Mouse (Mus musculus): Measurements from ENCODE around the gene Bcdin3d.
A peak's percentile ranks its signal among the peaks of the same experiment; 100 is the strongest.

Gene Bcdin3d

DNA sequence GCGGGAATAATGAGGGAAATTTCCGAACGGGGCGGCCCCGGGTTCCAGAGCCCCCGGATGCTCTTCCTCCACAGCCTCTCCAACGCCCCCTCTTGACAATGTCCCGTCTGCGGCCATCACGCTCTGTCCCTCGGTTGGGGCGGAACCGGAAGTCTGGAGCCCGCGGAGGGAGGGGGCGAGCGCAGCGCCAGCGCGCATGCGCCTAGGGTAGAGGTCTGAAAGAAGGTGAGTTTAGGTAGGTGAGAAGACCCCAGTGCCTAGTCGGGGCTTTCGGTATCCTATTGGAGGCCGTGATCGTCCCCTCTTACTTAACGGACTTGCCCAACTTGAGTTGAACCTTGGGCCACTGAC is at the start of gene Bcdin3d:
Gene Bcdin3d, minus strand, starts transcription at position 155 of the 351 bp plus-strand sequence.
- peak; percentile 88 for DNase-seq (ENCODE audit: low read depth, low spot score)

DNA sequence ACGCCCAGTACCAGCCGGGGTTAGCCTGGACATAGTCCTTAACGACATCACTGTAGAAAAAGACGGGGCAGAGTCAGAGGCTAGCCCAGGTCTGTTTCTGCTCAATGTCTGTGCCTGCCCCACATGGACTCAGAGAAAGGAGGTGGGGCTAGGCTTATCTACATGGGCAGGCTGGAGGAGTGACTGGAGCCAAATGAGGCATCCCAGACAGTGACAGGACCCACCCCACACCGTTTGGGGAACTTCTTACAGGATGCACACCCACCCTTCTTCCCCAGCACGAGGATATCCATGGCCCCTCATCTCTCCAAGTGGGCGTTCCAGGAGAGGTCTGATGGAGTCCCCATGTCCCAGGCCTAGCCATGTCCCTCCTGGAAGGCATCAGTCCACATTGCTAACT is 45.8 kb upstream of the Bcdin3d start:
- DNase-seq (ENCODE audit: low read depth, low spot score): no peak

DNA sequence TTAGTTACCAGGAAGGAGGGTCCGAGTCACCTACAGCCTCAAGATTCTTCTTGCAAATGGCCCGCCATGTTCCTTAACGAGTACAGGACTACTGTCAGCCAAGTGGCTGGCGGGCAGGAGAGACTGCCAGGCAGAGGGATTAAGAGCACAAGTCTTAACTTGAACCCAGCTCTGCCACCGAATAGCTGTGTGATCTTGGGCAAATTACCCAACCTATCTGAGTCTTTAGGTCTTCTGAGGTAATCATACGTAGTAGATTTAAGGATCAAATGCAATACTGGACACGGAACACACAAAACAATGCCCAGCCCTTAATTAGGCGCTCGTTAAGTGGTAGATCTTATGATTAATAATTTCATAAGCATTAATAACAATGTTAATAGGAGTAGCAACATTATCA is 45.1 kb upstream of the Bcdin3d start:
- DNase-seq (ENCODE audit: low read depth, low spot score): no peak

DNA sequence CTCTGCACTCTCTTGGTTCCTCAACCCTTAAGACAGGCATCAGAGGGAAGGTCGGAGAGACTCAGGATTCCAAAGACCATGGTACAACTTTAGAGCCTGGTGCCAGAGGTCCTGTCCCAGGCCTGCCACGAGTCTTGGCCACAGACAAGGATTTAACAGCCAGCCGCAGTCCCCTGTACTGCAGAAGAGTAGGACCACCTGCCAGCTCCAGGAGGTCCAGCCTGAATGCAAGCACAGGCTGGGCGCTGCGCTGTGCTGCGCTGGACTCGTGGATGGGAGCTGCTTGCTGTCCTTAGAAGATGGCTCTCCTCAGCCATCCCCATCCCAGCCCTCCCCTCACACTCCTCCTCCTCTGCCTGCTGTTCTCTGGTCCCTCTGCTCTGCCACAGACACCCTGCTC is 43.2 kb upstream of the Bcdin3d start:
- no peak for DNase-seq (ENCODE audit: low read depth, low spot score)

DNA sequence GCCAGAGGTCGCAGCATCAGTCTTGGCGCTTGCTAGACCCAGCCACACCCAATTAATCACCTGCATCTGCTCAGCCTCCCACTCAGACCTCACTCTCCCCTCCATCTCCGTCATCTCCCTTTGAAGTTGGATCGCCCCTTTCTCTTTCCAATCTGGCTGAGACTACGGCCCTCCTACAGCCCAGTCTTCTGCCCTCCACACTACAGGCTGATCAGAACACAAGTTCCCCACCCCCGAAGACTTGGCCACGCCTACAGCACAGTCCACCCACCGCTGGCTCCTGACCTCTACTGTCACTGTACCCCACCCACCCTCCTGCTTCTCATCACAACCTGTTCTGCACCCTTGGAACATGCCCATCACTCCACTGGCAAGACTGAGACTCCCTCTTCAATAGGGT is 42.2 kb upstream of the Bcdin3d start:
- DNase-seq (ENCODE audit: low read depth, low spot score): no peak

DNA sequence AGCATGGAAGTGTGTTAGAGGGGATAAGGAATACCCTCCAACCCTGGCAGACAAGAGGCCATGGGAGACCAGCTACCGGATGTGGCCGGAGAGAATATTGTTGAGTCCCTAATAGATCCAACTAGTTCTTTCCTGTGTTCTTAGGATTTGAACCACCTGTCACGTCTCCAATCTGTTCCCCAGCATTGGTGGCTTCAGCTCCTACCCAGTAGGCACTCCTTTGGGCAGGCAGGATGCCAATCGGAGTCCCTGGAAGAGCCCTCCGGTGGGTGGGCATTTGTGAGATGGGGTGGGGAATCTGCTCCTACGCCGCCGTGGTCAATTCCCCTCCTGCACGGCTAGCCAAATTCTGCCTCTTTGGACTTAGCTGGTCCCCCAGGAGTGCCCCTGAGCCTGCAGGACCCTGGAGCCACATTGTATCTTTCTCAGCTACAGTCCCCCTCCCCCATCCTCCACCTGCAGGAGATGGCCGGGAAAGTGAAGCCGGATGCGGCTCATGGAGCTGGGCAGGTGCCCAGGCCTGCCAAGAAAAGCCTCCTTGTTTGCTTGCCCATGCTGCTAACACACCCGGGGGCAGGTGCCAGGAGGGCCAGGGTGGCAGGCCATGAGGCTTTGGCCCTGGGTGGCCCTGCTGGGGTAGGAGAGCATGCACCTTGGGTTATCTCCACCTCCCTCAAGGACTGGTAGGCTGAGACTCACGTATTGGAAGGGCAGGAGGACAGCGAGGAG is 37.4 kb upstream of the Bcdin3d start:
- no peak for DNase-seq (ENCODE audit: low read depth, low spot score)

DNA sequence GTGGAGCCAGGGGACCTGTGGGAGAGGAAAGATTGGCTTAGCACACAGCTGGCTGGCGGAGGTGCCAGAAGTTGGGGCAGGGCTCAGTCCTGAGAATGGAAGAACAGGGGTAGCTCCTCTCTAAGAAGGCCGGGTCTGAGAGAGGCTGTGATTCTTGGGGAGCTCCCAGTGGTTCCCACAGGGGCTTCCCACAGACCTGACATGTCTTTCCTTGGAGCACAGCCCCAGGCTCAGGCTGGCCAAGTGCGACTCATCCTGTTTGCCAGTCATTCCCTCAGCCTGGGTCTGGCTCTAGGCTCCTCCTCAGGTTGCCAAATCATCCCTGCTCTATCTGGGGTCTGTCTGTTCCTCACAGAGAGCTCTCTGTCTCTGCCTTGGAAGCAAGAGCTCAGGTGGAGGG is 36.1 kb upstream of the Bcdin3d start:
- DNase-seq (ENCODE audit: low read depth, low spot score): no peak

DNA sequence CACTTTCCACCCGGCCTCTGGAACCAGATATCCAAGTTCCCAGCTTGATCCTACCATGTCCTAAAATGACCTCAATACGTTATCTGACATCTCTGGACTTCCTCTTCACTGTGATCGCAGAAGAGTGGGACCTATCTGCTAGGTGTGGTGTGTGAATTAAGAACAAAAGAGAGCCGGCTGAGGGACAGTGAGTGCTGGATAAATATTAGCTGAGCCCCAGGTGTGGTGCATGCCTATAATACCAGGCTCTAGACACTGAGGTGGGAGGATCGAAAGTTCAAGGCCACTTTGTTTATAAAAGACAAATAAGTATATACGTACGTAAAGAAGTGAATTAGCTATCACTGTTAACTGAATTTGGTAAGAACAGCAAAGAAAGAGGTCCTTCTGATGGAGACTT is 35.3 kb upstream of the Bcdin3d start:
- DNase-seq (ENCODE audit: low read depth, low spot score): no peak

DNA sequence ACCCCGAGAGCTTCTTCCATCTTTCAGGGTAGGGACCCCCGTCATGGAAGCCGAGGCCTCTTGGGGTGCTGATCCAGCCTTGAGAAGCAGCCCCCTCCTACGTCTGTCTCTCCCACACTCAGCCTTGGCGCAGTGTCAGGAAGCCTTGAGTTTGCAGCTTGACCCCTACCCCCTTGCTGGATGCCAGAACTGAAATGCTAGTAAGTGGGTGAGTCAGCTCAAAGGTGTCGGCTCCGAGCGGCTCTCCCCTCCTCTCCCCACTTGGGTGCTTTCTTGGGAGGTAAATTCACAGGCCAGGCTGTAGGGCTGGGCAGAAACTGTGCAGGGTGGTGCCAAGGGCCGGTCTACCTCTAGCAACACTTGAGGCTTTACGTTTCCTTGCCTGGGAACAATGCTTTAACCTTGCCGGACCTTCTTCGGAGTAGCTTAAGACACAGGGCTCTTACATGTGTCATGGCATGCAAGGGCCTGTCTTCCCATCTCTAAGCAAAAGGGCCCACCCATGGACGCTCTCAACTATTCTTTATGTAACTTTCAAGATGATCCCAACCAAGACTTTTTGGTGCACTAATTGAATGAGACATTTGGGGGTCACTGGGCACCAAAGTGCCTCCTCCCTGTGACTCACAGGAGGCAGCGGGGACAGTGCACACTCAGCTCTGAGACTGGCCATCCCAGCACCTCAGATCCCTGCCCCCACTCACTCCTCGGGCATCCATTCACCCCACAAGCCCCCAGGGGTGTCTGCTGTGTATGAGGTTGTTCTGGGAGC is 31.0 kb upstream of the Bcdin3d start:
- DNase-seq (ENCODE audit: low read depth, low spot score): no peak

DNA sequence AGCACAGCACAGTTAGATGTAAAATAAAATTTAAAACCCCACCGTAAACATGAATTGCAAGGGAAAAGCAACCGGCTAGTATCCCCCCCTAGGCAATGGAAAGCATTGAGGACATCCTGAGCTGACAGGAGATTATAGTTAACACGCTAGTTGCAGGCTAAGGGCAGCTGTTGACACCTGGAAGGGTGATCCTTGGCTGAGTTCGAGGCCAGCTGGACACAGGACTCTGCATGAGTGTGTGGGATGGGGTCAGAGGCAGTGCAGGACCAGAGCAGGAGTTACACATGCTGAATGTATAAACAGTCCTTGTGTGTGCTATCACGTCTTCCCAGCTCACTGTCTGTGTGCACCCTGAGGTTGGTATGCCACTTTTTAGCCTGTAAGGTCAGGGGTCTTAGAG is 28.7 kb upstream of the Bcdin3d start:
- DNase-seq (ENCODE audit: low read depth, low spot score): no peak

DNA sequence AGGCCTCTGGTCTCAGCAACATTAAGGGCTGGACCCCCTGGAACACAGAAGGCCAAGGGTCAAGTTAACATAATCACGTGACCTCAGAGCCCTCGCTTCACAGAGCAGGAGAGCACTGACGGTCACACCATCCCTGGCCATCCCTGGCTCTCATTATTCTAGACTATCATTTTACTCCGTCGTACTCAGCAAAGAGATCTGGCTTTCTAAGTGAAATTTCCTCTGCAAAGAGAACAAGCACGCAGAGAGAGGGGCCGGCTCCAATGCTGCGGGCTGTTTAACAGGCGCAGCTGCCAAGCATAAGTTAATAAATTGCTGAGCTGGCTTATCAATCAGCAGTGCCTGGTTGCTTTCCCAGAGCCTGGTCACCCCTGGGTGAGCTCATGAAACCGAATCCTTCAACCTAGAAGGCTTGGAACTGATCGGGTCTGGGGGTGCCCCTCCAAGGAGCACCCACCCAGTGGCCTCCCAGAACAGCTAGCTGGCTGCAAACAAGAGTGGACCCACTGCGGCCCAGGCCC is 27.8 kb upstream of the Bcdin3d start:
- DNase-seq (ENCODE audit: low read depth, low spot score): no peak

DNA sequence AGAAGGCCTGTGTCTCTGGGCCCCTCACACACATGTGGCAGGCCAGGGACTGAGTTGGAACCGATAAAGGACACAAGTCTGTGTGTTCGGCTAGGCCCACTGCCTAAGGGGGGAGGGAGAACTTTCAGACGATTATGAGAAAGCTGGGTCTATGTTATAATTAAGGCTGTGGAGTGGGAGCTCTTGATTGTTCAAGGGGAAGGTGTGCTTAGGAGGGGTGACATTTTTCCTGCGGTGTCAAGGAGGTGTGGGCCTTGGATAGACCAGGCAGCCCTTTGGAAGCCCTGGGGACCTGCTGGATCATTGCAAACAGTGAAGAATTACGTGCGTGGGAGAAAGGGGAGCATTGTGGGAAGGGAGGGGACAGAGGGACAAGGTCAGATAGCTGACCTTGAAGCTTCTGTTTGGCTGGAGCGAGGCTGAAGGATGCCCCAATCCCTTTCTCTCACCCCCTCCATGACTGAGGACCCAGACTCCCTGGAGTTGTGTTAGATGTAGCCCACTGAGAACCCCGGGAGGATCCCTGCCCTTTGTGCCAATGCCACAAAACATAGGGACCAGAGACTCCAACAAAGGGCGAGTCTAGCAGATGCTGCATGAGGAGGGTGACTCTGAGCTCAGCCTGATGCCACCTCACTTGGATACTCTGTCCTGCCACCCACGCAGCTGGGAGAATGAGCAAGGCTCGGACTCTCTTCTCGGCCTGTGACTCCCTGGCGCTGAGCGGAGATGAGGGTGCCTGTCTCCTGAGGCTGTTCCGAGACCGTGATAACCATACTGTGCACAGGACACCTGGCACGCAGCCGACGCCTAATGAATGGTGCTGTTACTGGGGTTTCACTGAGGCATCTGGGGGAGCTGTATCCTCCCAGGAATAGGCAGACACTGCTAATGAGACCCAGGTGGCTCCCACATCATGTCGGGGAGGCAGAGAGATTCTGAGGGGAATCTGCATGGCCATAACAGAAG is 27.0 kb upstream of the Bcdin3d start:
- no peak for DNase-seq (ENCODE audit: low read depth, low spot score)

DNA sequence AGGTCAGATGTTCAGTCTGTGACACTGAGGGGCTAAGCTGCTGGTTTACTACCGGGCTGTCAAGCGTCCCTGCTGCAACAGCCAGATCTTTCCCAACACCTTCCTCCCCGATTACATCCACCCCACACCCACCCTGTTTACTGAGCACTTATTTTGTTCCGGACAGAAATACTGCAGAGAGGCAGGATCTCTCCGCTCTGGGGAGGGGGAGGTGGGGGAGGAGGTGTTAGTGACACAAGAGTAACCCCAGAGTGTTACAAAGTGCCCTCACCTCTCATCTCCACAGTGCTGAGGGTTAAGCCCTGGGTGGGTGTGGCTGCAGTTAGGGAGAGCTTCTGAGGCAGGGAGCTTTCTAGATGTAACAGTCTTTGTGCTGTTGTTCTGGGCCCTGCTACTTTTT is 25.8 kb upstream of the Bcdin3d start:
- no peak for DNase-seq (ENCODE audit: low read depth, low spot score)

DNA sequence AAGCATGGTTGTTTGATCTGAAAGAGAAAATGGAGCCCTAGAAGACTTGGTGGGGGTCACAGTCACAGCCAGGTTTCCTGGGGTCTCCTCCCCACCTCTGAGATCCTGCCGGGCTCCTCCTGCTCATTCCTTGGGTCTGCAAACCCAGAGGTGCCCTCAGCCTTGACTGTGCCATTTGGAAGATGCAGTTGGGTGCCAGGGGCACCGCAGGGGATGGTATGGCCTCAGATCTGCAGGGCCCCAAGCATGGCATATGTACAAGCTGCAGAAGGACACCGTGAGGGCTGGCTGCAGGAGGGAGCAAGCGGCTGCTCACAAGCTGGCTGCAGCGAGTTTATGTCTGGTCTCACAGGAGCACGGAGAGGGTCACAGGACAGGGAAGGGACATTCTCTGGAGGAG is 25.2 kb upstream of the Bcdin3d start:
- no peak for DNase-seq (ENCODE audit: low read depth, low spot score)

DNA sequence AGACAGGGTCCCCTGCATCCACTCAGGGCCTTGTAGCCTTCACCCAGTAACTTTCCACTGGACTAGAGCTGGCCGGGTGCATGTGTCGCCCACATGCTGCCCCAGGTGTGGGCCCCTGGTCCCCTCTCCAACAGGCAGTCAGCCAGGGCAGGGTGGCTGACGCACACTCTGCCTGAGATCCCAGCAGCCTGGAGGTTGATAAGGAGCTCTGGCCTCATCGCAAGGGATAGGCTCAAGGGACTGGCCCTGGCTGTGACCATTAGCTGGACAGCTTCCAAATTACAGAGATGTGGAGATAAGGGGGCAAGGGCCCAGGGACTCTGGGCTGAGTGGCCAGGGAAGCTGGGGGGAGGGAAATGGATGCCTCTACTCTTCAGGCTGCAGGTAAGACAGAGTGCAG is 24.3 kb upstream of the Bcdin3d start:
- DNase-seq (ENCODE audit: low read depth, low spot score): no peak

DNA sequence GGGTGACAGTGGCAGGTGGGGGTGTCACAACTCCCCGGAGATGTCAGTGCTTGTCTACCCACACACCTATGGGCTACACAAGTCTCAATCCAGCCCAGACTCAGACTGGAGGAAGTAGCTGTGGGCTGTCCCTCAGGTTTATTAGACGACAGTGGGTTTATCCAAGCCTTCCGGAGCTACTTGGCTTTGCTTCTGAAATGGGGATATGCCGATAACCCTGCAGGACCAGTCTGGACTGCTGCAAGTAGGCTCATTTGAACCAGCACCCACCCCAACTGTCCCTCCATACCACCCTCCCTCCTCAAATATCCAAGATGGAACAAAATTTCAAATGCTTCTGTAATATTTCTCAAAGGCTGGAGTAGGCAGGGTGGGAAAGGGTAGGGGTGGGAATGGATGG is 23.8 kb upstream of the Bcdin3d start:
- DNase-seq (ENCODE audit: low read depth, low spot score): no peak

DNA sequence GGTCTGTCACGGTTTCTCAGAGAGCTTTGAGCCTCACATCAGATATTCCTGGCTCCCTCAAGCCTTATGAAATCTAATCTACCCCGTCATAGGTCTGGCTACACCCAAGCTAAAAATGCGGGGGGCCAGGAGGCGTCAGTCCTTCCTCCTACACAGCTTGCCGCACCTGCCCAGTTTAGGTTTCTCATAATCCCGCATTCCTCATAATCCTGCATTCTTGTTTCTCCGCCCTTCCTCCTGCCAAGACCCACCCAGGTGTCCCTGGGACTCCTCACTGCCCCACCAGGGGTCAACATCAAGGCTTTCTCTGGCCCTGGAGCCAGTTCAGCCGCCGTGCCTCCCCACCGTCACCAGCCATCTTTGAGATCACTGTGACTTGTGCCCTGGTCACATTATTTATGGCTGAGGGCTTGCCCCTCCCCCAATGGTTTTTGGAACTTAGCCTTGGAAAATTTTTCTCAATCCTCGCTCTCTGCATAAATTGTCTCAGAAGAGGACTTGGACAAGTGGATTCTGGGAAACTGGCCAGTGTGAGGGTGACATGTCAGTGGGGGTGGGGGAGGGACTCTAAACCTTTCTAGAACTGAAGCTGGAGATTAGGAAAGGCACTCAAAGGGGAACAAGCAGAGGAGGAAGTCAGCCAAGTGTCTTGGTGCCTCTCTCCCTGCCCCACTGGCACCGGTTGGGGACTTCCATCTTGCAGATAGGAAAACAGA is 23.2 kb upstream of the Bcdin3d start:
- DNase-seq (ENCODE audit: low read depth, low spot score): no peak

DNA sequence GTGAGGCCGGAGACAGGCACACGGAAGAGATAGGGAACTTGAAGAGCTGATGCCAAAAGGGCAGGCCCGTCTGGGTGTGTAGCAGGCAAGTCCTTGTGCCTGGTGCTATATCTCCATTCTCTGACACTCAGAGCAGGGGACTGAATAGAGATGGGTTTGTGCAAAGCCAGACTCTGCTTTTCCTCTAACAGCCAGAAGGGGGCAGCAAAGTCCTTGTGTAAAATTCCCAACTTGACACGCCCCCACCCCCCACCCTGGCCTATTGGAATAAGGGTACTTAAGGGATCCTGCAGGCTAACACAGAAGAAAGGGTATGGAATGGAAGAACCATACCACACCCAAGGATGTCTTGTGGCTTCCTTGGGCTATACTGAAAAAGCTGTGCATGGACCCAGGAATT is 22.5 kb upstream of the Bcdin3d start:
- DNase-seq (ENCODE audit: low read depth, low spot score): peak; percentile 45

DNA sequence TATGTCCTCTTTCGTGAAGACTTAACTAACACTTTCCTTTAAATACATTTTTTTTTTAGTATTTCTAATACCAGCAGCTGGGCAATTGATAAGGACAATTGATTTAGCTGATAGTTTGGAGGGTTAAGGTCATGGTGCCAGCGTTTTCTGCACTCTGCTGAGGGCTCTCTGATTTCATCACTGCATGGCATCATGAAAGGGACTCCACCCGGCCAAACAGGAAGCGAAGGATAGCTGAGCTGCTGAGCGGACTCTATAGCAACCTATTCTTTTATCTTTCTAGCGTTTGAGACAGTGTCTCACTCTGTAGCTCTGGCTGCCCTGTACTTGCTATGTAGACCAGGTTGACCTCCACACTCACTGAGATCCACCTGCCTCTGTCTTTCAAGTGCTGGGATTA is 10.2 kb upstream of the Bcdin3d start:
- no peak for DNase-seq (ENCODE audit: low read depth, low spot score)

DNA sequence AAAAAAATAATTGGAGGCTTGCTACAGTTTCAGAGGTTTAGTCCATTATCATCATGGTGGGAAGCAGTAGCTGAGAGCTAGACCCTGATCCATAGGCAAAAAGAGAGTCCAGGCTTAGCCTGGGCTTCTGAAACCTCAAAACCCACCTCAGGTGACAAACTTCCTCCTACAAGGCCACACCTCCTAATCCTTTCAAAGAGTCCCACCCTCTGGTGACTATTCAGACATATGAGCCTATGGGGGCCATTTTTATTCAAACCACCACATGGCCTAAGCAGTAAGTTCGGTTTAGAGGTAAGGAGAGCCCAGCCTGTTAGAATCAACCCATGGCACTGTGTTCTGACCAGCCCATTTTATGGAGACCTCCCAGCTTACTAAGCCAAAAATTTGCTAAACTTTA is 1.3 kb upstream of the Bcdin3d start:
- peak; percentile 25 for DNase-seq (ENCODE audit: low read depth, low spot score)

DNA sequence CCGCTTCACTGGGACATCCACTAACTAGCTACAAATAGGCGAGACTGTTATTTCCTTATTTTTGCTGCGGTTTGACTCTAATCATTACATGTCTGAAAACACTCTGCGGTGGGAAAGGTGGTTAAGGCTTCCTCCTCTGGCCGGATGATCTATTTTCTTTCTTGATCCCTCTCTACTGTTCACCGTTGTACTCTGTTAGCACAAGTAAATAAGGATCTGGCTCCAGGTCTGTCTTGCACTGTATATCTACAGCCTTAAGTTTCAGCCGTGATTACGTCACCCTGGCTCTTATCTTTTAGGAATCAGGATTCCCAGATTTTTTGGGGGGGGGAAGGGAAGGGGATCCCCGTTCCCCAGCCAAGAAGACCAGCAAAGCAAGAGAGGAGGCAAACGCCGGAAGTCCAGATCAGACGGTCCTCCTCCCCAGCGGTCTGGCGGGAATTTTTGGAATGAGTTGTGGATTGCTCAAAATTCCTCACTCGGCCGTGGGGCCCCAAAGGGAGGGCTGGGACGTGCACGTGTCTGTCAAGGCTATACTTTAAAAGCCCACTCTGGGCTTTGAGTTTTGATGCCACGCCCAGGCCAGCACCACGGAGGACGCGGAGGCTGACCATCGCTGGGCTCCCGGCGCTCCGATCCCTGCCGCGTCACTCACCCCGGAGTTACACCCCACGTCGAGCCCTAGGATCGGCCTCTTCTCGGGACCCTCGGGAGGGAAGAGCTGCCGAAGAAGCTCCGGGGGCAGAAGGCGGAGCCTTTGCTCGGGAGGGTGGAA is 542 bp downstream of the Bcdin3d start:
- DNase-seq (ENCODE audit: low read depth, low spot score): peak; percentile 57
